Mouse (Mus musculus) macrophage (primary cell): ENCODE measurements at regions not wholly inside any gene's neighbourhood (a gene's known extent, or its start where the extent isn't known, plus 50 kb on each side); places are given as distances from the start of the nearest gene placed in this dataset.

Experiments used
- H3K27ac ChIP-seq: fragments of 350-480 bp; formaldehyde crosslinking; 2 replicates; pipeline ENCODE4 v1.9.0; 2021
- H3K36me3 ChIP-seq: fragments of 350-480 bp; formaldehyde crosslinking; 2 replicates; pipeline ENCODE4 v1.9.0; 2021; ENCODE audit errors: inconsistent target
- H3K4me3 ChIP-seq: fragments of 350-480 bp; formaldehyde crosslinking; 2 replicates; pipeline ENCODE4 v1.9.0; 2021; ENCODE audit errors: inconsistent target
- H3K79me2 ChIP-seq: fragments of 350-480 bp; formaldehyde crosslinking; 2 replicates; pipeline ENCODE4 v1.9.0; 2021; ENCODE audit errors: inconsistent target
- WGBS: methylation state at CpG from one replicate; pipeline ENCODE4 v1.1.7; 2026; ENCODE audit warnings: inconsistent platforms; ENCODE audit not compliant: missing documents; 5-methylcytosine and 5-hydroxymethylcytosine counted together

DNA sequence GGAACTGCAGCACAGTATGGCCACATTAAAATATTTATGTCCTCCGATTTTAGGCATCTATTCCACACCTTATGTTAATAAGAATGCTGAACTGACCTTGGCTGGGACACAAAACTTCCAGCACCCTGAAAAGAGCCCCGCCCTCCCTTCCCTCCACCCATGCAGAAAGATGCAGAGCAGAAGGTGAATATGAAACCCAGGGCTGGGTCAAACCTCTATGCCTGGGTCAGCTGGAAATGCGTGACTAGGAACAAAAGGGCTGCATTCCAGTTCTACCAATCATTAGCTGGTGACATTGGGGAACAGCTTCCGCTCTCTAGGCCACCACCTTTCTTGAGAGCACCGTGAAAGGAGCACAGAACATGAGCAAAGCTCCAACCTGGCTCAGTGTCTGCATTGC lies 114.9 kb upstream of the Slc24a5 start:
- no peaks in the 10 kb centered on the region for H3K36me3 ChIP-seq
- 76% methylated on average over 5 of the region's 5 CpGs for WGBS

DNA sequence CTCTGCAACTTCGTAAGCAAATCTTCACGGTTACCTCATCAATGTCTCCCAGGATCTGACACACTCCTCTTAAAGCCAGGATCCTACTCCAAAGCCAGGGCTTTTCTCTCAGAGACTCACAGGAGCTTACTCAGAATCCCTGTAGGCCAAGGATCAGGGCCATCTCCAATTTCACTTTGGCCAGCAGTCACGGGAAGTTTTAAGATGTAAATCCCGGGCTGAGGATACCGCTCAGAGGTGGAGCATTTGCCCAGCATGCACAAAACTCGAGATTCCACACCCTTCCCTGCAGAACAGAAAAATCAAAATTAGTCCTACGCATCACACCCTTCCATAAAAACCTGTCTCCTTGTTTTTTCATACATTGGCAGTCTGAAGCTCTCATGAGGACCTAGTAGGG lies 112.1 kb upstream of the Slc24a5 start:
- WGBS, result 81% methylated on average over 7 of the region's 7 CpGs

More for the DNA sequence above, 114.9 kb upstream of the Slc24a5 start:
- H3K79me2 ChIP-seq, result no peaks in the 10 kb centered on the region
- no peak overlapping the region for H3K4me3 ChIP-seq
- no peak overlapping the region for H3K27ac ChIP-seq

DNA sequence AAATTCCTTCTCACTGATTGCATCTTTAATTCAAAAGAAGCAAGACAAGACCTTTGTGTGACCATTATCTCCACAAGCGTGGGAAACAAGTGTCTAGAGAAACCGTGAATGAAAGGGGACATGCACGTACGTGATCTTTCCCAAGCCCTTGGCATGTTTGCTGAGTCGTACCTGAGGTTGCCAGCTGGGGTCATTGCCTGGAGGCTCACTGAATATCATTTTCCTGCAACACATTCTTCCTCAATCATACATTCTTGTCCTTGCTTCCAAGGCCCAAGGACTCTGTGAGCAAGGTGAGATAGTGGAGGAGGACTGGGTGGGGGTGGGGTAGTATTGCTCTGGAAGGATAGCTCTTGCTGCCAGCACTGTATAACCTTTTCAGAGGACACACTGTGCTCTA lies 108.5 kb upstream of the Slc24a5 start:
- WGBS, result 87% methylated on average over 5 of the region's 5 CpGs
- Histone ChIP-seq H3K79me2 (no peaks in the 10 kb centered on the region), H3K36me3 (no peaks in the 10 kb centered on the region), H3K27ac (no peak overlapping the region), H3K4me3 (no peak overlapping the region)

More for the DNA sequence above, 112.1 kb upstream of the Slc24a5 start:
- H3K27ac ChIP-seq, result no peak overlapping the region
- H3K79me2 ChIP-seq, result no peaks in the 10 kb centered on the region
- H3K36me3 ChIP-seq, result no peaks in the 10 kb centered on the region
- no peak overlapping the region for H3K4me3 ChIP-seq

DNA sequence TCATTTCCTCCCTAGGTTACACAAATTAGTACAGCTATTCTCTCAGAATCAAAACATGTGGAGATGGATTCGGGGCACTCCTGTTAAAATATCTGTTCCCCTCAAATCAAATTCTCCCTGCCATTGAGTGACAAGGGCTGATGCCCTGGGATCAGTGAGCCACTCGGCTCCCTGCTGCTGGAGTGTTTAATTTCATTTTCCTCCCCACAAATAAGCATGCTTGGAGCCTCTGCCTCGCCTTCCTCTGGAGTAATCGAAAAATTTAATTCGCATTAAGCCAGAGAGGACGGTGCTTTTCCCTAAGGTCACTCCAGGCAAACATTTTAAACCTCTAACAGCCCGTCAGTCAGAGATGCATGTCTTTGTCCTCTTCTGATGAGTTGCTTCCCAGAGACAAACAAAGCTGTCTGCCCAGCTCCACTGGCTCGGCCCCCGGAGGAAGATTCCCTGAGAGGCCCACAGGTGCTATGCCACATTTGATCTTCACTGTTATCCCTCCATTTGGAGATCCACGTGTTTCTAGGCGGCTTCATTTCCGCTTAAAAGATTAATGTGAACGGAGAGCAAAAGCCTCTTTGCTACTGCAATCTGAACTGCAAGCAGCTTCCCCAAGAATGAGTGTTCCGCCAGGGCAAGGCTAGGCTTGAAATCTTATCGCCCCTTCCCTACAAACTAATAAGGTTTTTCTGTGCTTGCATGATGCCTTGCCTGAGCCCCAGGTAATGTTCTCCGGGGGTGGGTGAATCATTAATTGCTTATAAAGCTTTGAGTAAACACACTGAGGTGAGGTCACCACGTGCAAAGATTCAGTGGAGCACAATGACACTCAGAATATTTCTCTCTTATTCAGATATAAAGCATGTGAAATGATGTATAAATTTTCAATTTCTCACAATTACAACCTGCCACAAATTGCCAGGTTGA lies 95.8 kb upstream of the Slc24a5 start:
- H3K79me2 ChIP-seq, result no peaks in the 10 kb centered on the region
- WGBS, result 93% methylated on average over 17 of the region's 17 CpGs
- H3K36me3 ChIP-seq, result no peaks in the 10 kb centered on the region
- no peak overlapping the region for H3K27ac ChIP-seq
- H3K4me3 ChIP-seq, result no peak overlapping the region

DNA sequence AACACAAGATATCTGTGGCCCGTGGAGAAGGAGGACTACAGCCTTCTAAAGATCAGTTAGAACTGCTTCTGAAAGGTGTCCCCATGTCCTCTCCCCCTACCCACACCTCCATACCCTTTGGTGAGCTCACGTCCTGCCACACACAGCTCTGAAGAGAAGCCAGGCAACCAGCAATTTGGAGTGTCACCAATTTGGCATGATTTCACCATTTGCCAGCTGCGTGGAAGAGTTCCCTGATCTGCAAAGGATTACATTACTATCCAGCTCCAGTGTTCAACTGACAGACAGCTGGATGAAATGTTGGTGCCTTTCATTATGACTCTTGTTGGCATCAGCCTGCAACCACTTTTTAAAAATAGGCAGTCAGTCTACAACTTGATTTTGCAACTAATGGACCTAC lies 92.8 kb upstream of the Slc24a5 start:
- no peaks in the 10 kb centered on the region for H3K79me2 ChIP-seq
- 78% methylated on average over 3 of the region's 3 CpGs for WGBS
- no peak overlapping the region for H3K27ac ChIP-seq
- no peak overlapping the region for H3K4me3 ChIP-seq
- H3K36me3 ChIP-seq, result no peaks in the 10 kb centered on the region

DNA sequence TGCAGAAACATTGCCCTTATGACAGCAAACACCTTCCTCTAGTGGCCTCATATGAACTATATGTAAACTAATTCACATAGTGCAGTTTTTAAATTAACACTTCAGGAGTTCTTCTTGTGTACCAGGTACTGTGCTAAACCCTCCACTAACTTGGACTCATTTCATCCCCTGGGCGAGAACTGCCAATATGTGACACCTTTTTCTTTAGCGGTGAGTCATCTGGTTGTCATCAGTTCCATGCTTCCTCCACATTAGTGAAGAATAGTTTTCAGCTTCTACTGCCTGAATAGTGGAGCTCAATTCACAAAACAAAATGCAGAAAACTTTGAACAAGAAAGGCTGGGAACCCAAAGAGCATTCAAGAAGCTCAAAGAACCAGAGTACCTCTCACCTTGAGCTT lies 76.9 kb upstream of the Slc24a5 start:
- Histone ChIP-seq H3K79me2 (no peaks in the 10 kb centered on the region), H3K4me3 (no peak overlapping the region), H3K36me3 (no peaks in the 10 kb centered on the region), H3K27ac (no peak overlapping the region)
- WGBS, result 79% methylated on average over 2 of the region's 2 CpGs

DNA sequence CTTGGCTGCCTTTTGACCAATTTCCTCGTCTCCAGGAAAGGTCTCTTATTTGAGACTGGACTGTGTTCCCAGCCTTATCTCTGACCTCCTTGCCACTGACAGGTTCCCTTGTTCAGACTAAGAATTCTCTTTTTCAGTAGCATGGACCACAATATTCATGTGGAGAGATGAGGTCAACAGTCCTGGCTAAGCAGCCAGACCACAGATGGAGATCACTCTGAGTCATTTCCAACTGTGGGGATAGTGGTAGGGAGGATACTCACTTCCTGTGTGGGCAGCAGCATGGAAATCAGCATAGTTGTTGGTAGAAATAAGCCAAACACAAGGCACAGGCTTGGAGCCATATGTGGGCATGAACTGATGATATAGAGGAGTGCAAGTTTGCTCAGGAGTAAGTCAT lies 52.9 kb upstream of the Slc24a5 start:
- Histone ChIP-seq H3K4me3 (no peak overlapping the region), H3K79me2 (no peaks in the 10 kb centered on the region), H3K36me3 (no peaks in the 10 kb centered on the region), H3K27ac (no peak overlapping the region)
- WGBS, result 58% methylated on average over 1 of the region's 1 CpGs

DNA sequence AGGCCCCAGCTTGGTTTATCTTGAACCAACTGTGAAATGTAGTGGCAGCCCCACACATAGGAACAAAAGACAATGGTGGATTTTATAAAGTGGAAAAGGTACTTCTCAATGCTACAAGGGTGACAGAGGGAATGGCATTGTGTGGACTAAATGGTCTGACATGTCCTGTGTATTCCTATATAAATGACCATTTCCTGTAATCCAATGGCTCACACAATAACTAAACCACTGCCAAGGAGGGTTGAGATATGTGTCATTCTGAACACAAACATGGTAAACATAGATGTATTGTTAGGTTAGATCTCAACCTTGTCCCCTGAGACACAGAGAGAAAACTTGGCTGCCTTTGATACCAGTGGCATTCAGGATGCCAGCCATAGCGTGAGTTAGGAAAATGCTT lies 51.0 kb upstream of the Slc24a5 start:
- Histone ChIP-seq H3K36me3 (no peaks in the 10 kb centered on the region), H3K27ac (no peak overlapping the region), H3K4me3 (no peak overlapping the region), H3K79me2 (no peaks in the 10 kb centered on the region)
- WGBS, result 93% methylated on average over 1 of the region's 1 CpGs
